Mouse (Mus musculus) thymus, adult 2 months (tissue): ENCODE measurements around the gene Hes1. TPM values are rescaled to one million over a fixed set of nuclear protein-coding genes. Genes with fewer than 3 reads are reported as not detected.
A peak's percentile ranks its signal among the peaks of the same experiment; 100 is the strongest.

Experiments used
- DNase-seq: peaks from one replicate; pipeline ENCODE4 v3.0.0; 2021
- H3K27ac ChIP-seq: fragments of 200-500 bp; 2 replicates; pipeline ENCODE4 v1.5.1; 2012; ENCODE audit warnings: low read length, control low read depth; ENCODE audit not compliant: control insufficient read depth, insufficient read depth
- H3K27me3 ChIP-seq: fragments of 200-500 bp; 2 replicates; pipeline ENCODE4 v1.6.1; 2012; ENCODE audit warnings: mild to moderate bottlenecking, low read length, moderate library complexity, mixed read lengths; ENCODE audit not compliant: control insufficient read depth, insufficient read depth
- H3K36me3 ChIP-seq: fragments of 200-500 bp; 2 replicates; pipeline ENCODE4 v1.6.1; 2012; ENCODE audit warnings: mild to moderate bottlenecking, low read length, moderate library complexity; ENCODE audit not compliant: control insufficient read depth, insufficient read depth
- H3K4me1 ChIP-seq: fragments of 200-500 bp; replicated peaks from 2 replicates; pipeline ENCODE4 v1.6.1; 2012; ENCODE audit warnings: low read length; ENCODE audit not compliant: control insufficient read depth, insufficient read depth
- H3K4me3 ChIP-seq: fragments of 200-500 bp; 2 replicates; pipeline ENCODE4 v1.5.1; 2012; ENCODE audit warnings: mild to moderate bottlenecking, low read length, control low read depth, moderate library complexity; ENCODE audit not compliant: control insufficient read depth, insufficient read depth
- CTCF ChIP-seq: fragments of 200-500 bp; IDR thresholded peaks from 2 replicates; pipeline ENCODE4 v1.5.1; 2012; ENCODE audit warnings: mild to moderate bottlenecking, control low read depth, low read length, moderate library complexity, borderline replicate concordance; ENCODE audit not compliant: control insufficient read depth, poor library complexity, insufficient read depth; ENCODE audit errors: extremely low read depth
- POLR2A ChIP-seq: fragments of 200-500 bp; IDR thresholded peaks from 2 replicates; pipeline ENCODE4 v1.6.1; 2012; ENCODE audit warnings: mild to moderate bottlenecking, low read length, control low read depth, moderate library complexity; ENCODE audit not compliant: control insufficient read depth, poor library complexity, insufficient read depth; ENCODE audit errors: extremely low read depth
- WGBS: fragments of 180-500 bp; shearing (Covaris S2); methylation state at CpG from one replicate; pipeline ENCODE4 v1.1.7; 2018; 5-methylcytosine and 5-hydroxymethylcytosine counted together
- polyA plus RNA-seq: library from polyadenylated mRNA; depleted of rRNA; stranded (reverse); fragments of >200 nt; gene quantifications from 2 replicates; pipeline ENCODE4 v1.2.3, GENCODE M21; 2012

Gene Hes1
- polyA plus RNA-seq, 1 experiment: 33.4 TPM

DNA sequence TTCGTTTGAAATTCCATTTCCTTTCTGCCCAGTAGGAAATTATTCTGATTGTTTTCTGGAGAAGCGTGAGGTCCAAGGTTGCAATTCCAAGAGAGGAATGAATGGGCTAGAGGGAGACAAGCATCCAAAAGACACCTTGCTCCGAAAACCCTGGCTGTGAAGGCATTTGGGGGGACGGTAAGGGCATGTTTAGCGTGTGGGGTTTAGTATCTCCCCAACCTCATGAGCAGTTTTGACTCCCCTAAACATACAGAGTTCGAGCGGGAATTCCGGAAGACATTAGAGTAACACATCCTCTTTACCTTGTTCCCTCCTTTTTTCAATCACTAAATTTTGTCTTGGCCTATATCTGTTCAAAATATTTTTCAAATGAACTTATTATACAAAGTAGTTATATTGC, 429 bp downstream of the Hes1 start:
- DNase-seq: no peak
- Histone ChIP-seq H3K4me1 (peaks cover 38% of the 10 kb centered on the region), H3K36me3 (no peaks in the 10 kb centered on the region), H3K27ac (no peak overlapping the region), H3K4me3 (peak overlapping the region; percentile 32; the same call in 1 of the 2 replicates), H3K27me3 (peaks cover 31% of the 10 kb centered on the region; the same call in 1 of the 2 replicates)
- 4% methylated on average over 8 of the region's 8 CpGs for WGBS
- TF ChIP-seq POLR2A (no peak), CTCF (no peak)

DNA sequence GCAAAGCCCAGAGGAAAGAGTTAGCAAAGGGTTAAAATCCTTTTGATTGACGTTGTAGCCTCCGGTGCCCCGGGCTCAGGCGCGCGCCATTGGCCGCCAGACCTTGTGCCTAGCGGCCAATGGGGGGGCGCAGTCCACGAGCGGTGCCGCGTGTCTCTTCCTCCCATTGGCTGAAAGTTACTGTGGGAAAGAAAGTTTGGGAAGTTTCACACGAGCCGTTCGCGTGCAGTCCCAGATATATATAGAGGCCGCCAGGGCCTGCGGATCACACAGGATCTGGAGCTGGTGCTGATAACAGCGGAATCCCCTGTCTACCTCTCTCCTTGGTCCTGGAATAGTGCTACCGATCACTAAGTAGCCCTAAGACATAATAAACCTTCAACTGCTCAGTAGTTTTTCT, 893 bp downstream of the Hes1 start:
- Histone ChIP-seq H3K27me3 (peaks cover 31% of the 10 kb centered on the region), H3K36me3 (no peaks in the 10 kb centered on the region), H3K4me3 (no peak overlapping the region; the same call in 1 of the 2 replicates), H3K4me1 (peaks cover 42% of the 10 kb centered on the region), H3K27ac (no peak overlapping the region)
- TF ChIP-seq POLR2A (no peak), CTCF (no peak)
- peak; percentile 42 for DNase-seq
- WGBS: under 1% methylated on average over 21 of the region's 21 CpGs

DNA sequence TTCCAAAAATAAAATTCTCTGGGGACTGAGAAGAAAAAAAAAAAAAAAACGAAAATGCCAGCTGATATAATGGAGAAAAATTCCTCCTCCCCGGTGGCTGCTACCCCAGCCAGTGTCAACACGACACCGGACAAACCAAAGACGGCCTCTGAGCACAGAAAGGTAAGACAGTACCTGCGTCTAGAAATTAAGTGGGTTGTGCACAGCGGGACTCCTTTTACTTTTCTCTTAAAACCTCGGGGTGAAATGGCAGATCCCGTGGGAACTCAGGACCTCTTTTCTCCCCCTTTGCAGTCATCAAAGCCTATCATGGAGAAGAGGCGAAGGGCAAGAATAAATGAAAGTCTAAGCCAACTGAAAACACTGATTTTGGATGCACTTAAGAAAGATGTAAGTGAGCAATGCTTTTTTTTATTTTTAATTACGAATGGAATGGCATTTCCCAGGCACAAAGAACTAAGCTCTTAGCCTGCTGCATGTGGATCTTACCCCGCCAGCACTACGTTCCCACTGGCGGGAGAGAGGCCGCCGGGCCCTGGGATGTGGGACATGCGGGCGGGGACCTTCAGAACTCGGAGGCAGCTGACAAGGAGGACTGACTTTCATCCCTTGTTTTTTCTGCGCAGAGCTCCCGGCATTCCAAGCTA, 1.5 kb downstream of the Hes1 start:
- Histone ChIP-seq H3K27ac (peak overlapping the region; percentile 53), H3K4me1 (peaks cover 46% of the 10 kb centered on the region), H3K4me3 (peak overlapping the region; percentile 51), H3K27me3 (peaks cover 31% of the 10 kb centered on the region), H3K36me3 (no peaks in the 10 kb centered on the region)
- no peak for DNase-seq
- no peak for TF ChIP-seq POLR2A
- no peak for TF ChIP-seq CTCF
- WGBS: under 1% methylated on average over 21 of the region's 21 CpGs

DNA sequence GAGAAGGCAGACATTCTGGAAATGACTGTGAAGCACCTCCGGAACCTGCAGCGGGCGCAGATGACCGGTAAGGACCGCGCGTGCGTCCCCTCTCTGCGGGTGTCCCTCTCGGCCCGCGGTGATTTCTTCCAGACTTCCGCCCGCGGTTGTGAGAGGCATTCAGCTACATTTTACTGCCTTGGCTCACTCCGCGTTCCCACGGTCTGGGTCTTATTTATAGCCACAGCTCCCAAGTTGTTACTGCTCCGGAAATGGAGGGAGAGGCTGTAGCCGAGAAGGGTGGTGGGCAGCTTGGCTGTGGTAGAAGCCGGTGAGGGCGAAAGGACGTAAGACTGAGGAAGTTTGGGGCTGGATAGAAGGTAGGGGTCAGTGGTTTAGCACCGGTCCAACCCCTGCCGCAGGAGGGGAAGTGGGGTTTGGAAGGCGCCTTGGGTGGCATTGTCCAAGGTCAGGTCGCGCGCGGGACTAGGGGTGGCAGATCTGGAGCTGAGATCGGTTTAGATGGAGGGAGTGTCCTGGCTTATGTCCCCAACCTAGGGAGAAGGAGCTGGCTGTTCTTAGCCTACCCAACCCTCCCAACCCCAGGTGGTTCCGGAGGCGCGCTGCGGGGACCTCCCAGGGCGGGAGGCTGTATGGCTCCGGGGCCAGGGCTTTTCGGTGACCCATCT, 2.1 kb downstream of the Hes1 start:
- DNase-seq: peak; percentile 28
- Histone ChIP-seq H3K27me3 (peaks cover 31% of the 10 kb centered on the region), H3K4me3 (peak overlapping the region; percentile 51), H3K27ac (no peak overlapping the region), H3K36me3 (no peaks in the 10 kb centered on the region), H3K4me1 (peaks cover 49% of the 10 kb centered on the region)
- WGBS: under 1% methylated on average over 38 of the region's 38 CpGs
- TF ChIP-seq POLR2A: no peak
- TF ChIP-seq CTCF: no peak

DNA sequence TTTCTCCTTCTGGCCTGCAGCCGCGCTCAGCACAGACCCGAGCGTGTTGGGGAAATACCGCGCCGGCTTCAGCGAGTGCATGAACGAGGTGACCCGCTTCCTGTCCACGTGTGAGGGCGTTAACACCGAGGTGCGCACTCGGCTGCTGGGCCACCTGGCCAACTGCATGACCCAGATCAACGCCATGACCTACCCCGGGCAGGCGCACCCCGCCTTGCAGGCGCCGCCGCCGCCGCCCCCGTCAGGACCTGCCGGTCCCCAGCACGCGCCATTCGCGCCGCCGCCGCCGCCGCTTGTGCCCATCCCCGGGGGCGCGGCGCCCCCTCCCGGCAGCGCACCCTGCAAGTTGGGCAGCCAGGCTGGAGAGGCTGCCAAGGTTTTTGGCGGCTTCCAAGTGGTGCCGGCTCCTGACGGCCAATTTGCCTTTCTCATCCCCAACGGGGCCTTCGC, 2.7 kb downstream of the Hes1 start:
- peak; percentile 83 for DNase-seq
- H3K27ac ChIP-seq: no peak overlapping the region
- H3K4me3 ChIP-seq: peak overlapping the region; percentile 51
- under 1% methylated on average over 46 of the region's 46 CpGs for WGBS
- H3K4me1 ChIP-seq: peaks cover 49% of the 10 kb centered on the region
- H3K36me3 ChIP-seq: no peaks in the 10 kb centered on the region
- H3K27me3 ChIP-seq: peaks cover 31% of the 10 kb centered on the region
- TF ChIP-seq POLR2A: no peak
- peak; percentile 86; the same call in 1 of the 2 replicates for TF ChIP-seq CTCF

DNA sequence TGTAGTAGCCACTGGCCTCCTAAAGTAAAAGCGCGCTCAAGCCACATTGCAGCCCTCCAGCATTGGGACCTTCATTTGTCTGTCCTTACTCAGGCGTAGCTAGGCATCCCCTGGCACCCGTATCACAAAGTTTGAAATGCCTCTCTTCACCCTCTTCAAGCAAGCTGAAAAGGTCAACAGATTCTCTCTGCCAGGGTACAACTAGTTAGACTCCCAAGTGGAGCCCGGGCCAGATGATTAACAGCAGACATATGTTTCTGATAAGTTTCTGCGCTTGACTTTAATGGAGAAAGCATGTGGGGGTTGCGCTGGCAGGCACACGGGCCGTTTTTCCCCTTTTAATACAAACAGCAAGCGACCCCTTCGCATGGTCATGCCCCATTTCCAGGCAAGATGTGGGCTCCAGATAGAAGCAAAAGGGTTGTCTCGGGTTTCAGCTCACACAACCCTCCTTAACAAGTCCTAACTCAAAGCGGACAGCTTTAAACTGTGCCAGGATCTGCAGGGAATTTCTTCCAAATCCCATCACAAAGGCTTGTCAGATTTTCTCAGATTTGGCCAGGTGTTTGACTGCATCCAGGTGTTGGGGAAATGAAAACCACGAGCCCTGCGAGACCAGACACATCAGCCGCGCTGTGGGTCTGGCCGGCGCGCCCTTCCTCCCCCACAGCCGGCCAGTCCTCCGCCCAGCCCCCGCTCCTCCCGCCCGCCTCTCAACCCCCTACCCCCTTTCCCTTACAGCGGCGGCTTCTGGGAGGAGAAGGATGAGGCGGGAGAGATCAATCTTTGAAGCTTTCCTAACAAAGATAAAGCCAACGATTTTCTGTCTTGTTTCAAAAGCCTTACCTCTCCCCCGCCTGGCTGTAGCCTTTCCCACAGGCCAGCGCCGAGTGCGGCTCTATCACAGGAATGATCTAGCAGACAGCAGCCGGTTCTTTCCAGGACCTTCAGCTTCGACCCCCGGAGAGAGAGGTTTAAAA, 4.1 kb downstream of the Hes1 start:
- TF ChIP-seq CTCF: no peak
- no peak for TF ChIP-seq POLR2A
- Histone ChIP-seq H3K4me1 (peaks cover 44% of the 10 kb centered on the region), H3K27me3 (peaks cover 24% of the 10 kb centered on the region), H3K36me3 (no peaks in the 10 kb centered on the region), H3K27ac (no peak overlapping the region), H3K4me3 (no peak overlapping the region)
- 16% methylated on average over 36 of the region's 36 CpGs for WGBS
- no peak for DNase-seq
